Mouse (Mus musculus) layer of hippocampus, postnatal 36 days (tissue): ENCODE measurements around the gene Mdh2. TPM values are rescaled to one million over a fixed set of nuclear protein-coding genes. Genes with fewer than 3 reads are reported as not detected.

ENCODE experiments used
- DNase-seq, 2 experiments: peaks; one replicate each; pipeline ENCODE4 v3.0.0; 2022
- total RNA-seq, 2 experiments: library from RNA; stranded (reverse); gene quantifications; 2 replicates each; pipeline ENCODE4 v1.2.3; 2021

Gene Mdh2
- total RNA-seq: 100 to 1,000 TPM; 387 to 407 TPM

- DNase-seq: peak; percentile 96 to 99
Measured at GRCm38 (mm10) chr5:135778471-135779445, at the start of gene Mdh2. Mdh2 (plus strand) TSS chr5:135778480.

- DNase-seq: no peak
Measured at GRCm38 (mm10) chr5:135729351-135729750, 48.9 kb upstream of the Mdh2 start.

GRCm38 (mm10) chr5:135730278-135730677 lies 48.0 kb upstream of the Mdh2 start:
- DNase-seq: no peak

GRCm38 (mm10) chr5:135730916-135731315 lies 47.4 kb upstream of the Mdh2 start:
- no peak for DNase-seq

- no peak for DNase-seq
Measured at GRCm38 (mm10) chr5:135731322-135731721, 47.0 kb upstream of the Mdh2 start.

- DNase-seq: no peak
Measured at GRCm38 (mm10) chr5:135733071-135733470, 45.2 kb upstream of the Mdh2 start.

- no peak for DNase-seq
Measured at GRCm38 (mm10) chr5:135734057-135734680, 44.1 kb upstream of the Mdh2 start.

GRCm38 (mm10) chr5:135735741-135736140 lies 42.5 kb upstream of the Mdh2 start:
- DNase-seq: no peak

GRCm38 (mm10) chr5:135736544-135736943 lies 41.7 kb upstream of the Mdh2 start:
- no peak for DNase-seq

- DNase-seq: no peak
Measured at GRCm38 (mm10) chr5:135737154-135737553, 41.1 kb upstream of the Mdh2 start.

GRCm38 (mm10) chr5:135738266-135738665 lies 40.0 kb upstream of the Mdh2 start:
- DNase-seq: no peak

- no peak for DNase-seq
Measured at GRCm38 (mm10) chr5:135742156-135742555, 36.1 kb upstream of the Mdh2 start.

GRCm38 (mm10) chr5:135742941-135743740 lies 35.1 kb upstream of the Mdh2 start:
- no peak for DNase-seq

GRCm38 (mm10) chr5:135743741-135744609 lies 34.3 kb upstream of the Mdh2 start, which contains the start of gene Tmem120a:
Tmem120a (minus strand) TSS chr5:135744448.
- peak; percentile 91 to 92 for DNase-seq

- no peak for DNase-seq
Measured at GRCm38 (mm10) chr5:135744742-135745141, 33.5 kb upstream of the Mdh2 start.

- no peak for DNase-seq
Measured at GRCm38 (mm10) chr5:135751041-135751440, 27.2 kb upstream of the Mdh2 start.

GRCm38 (mm10) chr5:135751595-135751994 lies 26.7 kb upstream of the Mdh2 start:
- no peak for DNase-seq

GRCm38 (mm10) chr5:135761881-135762280 lies 16.4 kb upstream of the Mdh2 start:
- DNase-seq: no peak

- DNase-seq: peak; percentile 59 to 67
Measured at GRCm38 (mm10) chr5:135763526-135763925, 14.8 kb upstream of the Mdh2 start.

- no peak for DNase-seq
Measured at GRCm38 (mm10) chr5:135764971-135765370, 13.3 kb upstream of the Mdh2 start.

- no peak for DNase-seq
Measured at GRCm38 (mm10) chr5:135772519-135772918, 5.8 kb upstream of the Mdh2 start.

- DNase-seq: no peak
Measured at GRCm38 (mm10) chr5:135776546-135776945, 1.7 kb upstream of the Mdh2 start.
